Mouse (Mus musculus) testis, adult 2 months (tissue): ENCODE measurements around the gene Pde4d.

ENCODE experiments used
- CTCF ChIP-seq: fragments of 200-500 bp; IDR thresholded peaks from 2 replicates; pipeline ENCODE4 v1.5.1; 2012; ENCODE audit warnings: low read depth, mild to moderate bottlenecking, inconsistent platforms, low read length, moderate library complexity; ENCODE audit not compliant: control insufficient read depth, insufficient read depth, insufficient replicate concordance
- POLR2A ChIP-seq: fragments of 200-500 bp; IDR thresholded peaks from 2 replicates; pipeline ENCODE4 v1.6.1; 2012; ENCODE audit warnings: low read depth, mild to moderate bottlenecking, inconsistent platforms, low read length, moderate library complexity; ENCODE audit not compliant: control insufficient read depth

DNA sequence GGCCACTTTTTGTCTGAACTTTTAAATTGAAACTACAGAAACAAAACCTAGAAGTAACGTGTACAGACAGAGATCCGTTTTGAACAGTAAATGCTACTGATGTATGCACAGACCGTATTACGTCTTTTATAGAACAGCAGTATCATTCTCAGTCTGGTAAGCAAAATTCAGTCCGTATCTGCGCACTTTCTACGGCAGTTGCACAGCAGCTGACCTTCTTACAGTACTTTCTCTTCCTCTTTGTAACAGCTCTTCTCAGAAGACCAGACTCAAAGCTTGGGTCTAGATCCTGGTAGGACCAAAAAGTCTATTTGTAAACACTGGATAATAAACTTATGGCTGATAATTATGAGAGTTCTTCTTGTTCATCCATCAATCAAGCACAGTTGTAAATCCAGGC, 996.4 kb downstream of the Pde4d start:
- TF ChIP-seq CTCF (no peak), POLR2A (no peak)
